26 mouse cellular contexts compared by ENCODE assay signal in genomic region chr16:73470535-73470934, GRCm38 (mm10).
DNase-seq lines count a peak whose midpoint lies in the region; TF ChIP-seq lines count a peak whose summit lies in the region.
"Had no signal": no experiment of that assay in that cellular context is flagged by ENCODE, and none has a peak within 500 bp of the region (broad histone marks: within the 10 kb centered on the region; RNA-seq: fewer than 3 reads in every experiment).

No protein-coding gene starts in this region.

- H3K27ac ChIP-seq in gastrocnemius, adult 2 months: no peak overlapping the region
- H3K27ac ChIP-seq in layer of hippocampus, adult 2 months: no peak overlapping the region
- H3K27ac ChIP-seq: embryonic facial prominence, embryonic 10.5 days; heart, embryonic 13.5 days; hindbrain, embryonic 13.5 days; left cerebral cortex, adult 2 months; limb, embryonic 15.5 days; liver, embryonic 15.5 days; midbrain, embryonic 15.5 days; neural tube, embryonic 12.5 days had no signal

- H3K4me3 ChIP-seq in gastrocnemius, adult 2 months: no peak overlapping the region
- H3K4me3 ChIP-seq in layer of hippocampus, adult 2 months: no peak overlapping the region
- no peak overlapping the region for H3K4me3 ChIP-seq in E14TG2a.4 (replicated peaks; ENCODE audit: low read length)
- H3K4me3 ChIP-seq: embryonic facial prominence, embryonic 10.5 days; heart, embryonic 13.5 days; hindbrain, embryonic 13.5 days; left cerebral cortex, adult 2 months; limb, embryonic 15.5 days; liver, embryonic 15.5 days; megakaryocyte, embryonic 14.5 days; midbrain, embryonic 15.5 days; neural tube, embryonic 12.5 days had no signal

- TF ChIP-seq CTCF in gastrocnemius, adult 2 months (IDR thresholded peaks at IDR 0.05): peak; percentile 12; the same call in 1 of the 2 replicates
- TF ChIP-seq CTCF in layer of hippocampus, adult 2 months (conservative IDR thresholded peaks at IDR 0.05): peak; percentile 49
- TF ChIP-seq CTCF in E14TG2a.4 (conservative IDR thresholded peaks at IDR 0.05; ENCODE audit: low read length): peak; percentile 43

- H3K36me3 ChIP-seq in E14TG2a.4 (ENCODE audit: insufficient read depth, low read length): no peaks in the 10 kb centered on the region
- H3K36me3 ChIP-seq: embryonic facial prominence, embryonic 10.5 days; heart, embryonic 13.5 days; hindbrain, embryonic 13.5 days; limb, embryonic 15.5 days; liver, embryonic 15.5 days; midbrain, embryonic 15.5 days; neural tube, embryonic 12.5 days had no signal

- no peaks in the 10 kb centered on the region for H3K27me3 ChIP-seq in E14TG2a.4 (ENCODE audit: insufficient read depth, low read length)
- H3K27me3 ChIP-seq: heart, embryonic 13.5 days; hindbrain, embryonic 13.5 days; limb, embryonic 15.5 days; liver, embryonic 15.5 days; megakaryocyte, embryonic 14.5 days; midbrain, embryonic 15.5 days; neural tube, embryonic 12.5 days had no signal

- H3K9me3 ChIP-seq in E14TG2a.4 (ENCODE audit: low read length): no peaks in the 10 kb centered on the region
- H3K9me3 ChIP-seq: embryonic facial prominence, embryonic 10.5 days; heart, embryonic 13.5 days; hindbrain, embryonic 13.5 days; limb, embryonic 15.5 days; liver, embryonic 15.5 days; megakaryocyte, embryonic 14.5 days; midbrain, embryonic 15.5 days; neural tube, embryonic 12.5 days had no signal

- no peak for DNase-seq in gastrocnemius, adult 2 months
- DNase-seq in gastrocnemius, postnatal 4 days (ENCODE audit: low spot score in 2 of 2): no peak
- DNase-seq in layer of hippocampus, adult 2 months (ENCODE audit: low spot score in 2 of 2): no peak
- DNase-seq in layer of hippocampus, adult 8-10 months (ENCODE audit: low spot score in 2 of 2): no peak
- DNase-seq in 416B (ENCODE audit: low read depth): peak; percentile 17
- DNase-seq in left cerebral cortex, adult 11 months (ENCODE audit: low spot score): no peak
- no peak for DNase-seq in spleen, postnatal 10 days (ENCODE audit: low spot score in 2 of 2)
- DNase-seq: adrenal gland, adult 8-10 months; cerebellum, adult 11-12 months; cerebellum, postnatal 14 days; heart, postnatal 14 days; kidney, adult 9 months; kidney, postnatal 25 days; left cerebral cortex, postnatal 4 days; lung, postnatal 14 days; thymus, postnatal 25 days had no signal

- intact Hi-C loops in gastrocnemius, adult 2 months (cut with DNase I): no loop called here

- H3K4me1 ChIP-seq in E14TG2a.4 (replicated peaks; ENCODE audit: low read depth, low read length): no peaks in the 10 kb centered on the region
- H3K4me1 ChIP-seq: embryonic facial prominence, embryonic 10.5 days; hindbrain, embryonic 13.5 days; limb, embryonic 15.5 days; liver, embryonic 15.5 days; megakaryocyte, embryonic 14.5 days; midbrain, embryonic 15.5 days; neural tube, embryonic 12.5 days had no signal
